Mouse (Mus musculus) kidney, adult 2 months (tissue): ENCODE data around the gene Gm9918.

Experiments used
- CTCF ChIP-seq: fragments of 200-500 bp; conservative IDR thresholded peaks from 2 replicates; pipeline ENCODE4 v1.5.1; 2011; ENCODE audit warnings: low read depth, mild to moderate bottlenecking, control low read depth, low read length, moderate library complexity, mixed read lengths; ENCODE audit not compliant: insufficient read depth, insufficient read length
- POLR2A ChIP-seq: fragments of 200-500 bp; IDR thresholded peaks from one replicate; pipeline ENCODE4 v1.6.1; 2011; ENCODE audit warnings: low read depth, low read length, control low read depth

- TF ChIP-seq CTCF (no peak), POLR2A (no peak)
Measured at GRCm38 (mm10) chr15:102258076-102258470, 12.3 kb upstream of the Gm9918 start.
